In the genomic region with DNA sequence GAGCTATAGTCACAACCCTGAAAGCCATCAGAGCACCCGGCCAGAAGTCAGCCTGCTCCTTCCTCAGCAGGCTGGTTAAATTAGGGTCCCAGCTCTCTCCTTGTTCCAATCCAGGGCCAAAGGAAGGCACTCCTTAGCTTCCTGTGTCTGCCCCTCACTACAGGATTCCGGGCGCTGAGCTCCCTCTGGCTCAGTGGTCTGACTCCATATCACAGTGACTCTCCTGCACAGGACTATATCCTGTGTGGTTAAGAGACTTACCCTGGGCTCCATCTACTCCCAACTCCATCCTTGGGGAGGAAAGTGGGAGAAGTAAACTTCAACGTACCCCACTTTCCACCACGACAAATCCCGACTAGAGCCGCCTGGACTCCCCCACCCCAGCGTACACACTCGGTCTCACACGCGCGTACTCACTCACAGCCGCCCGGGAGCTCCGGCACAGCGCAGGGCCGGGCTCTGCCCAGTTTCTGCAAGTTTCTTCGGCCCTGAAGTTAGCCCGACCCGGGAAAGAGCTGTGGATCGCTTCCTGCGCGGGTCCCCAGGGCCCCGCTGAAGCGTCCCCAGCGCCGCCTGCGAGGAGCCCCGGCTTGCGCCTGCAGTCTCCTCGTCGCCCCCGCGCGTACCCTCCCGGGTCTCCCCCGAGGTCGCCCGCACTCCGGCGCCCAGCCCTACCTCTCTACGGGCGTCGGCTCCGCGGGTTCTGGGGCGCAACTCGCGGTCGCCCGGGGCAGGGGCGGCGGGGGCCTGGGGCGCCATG, we compare ENCODE assay signal across 7 mouse cellular contexts. TPM values are rescaled to one million over a fixed set of nuclear protein-coding genes. Genes with fewer than 3 reads are reported as not detected.
DNase-seq lines count a peak whose midpoint lies in the region; ATAC-seq and TF ChIP-seq lines count a peak whose summit lies in the region.

No protein-coding gene starts in this region.

- peak overlapping the region; percentile 96 for H3K9ac ChIP-seq in forebrain, embryonic 12.5 days
- H3K9ac ChIP-seq in hindbrain, embryonic 12.5 days = peak overlapping the region; percentile 91
- H3K9ac ChIP-seq in liver, embryonic 16.5 days (ENCODE audit: low read depth, low read length) = peak overlapping the region; percentile 53

- DNase-seq in spleen, adult 2 months (ENCODE audit: low read depth in 1 of 2, low spot score in 2 of 2) = no peak
- DNase-seq in spleen, adult 18-20 months = no peak
- peak; percentile 61 for DNase-seq in ovary, postnatal 36 days (ENCODE audit: low spot score)

- H3K27me3 ChIP-seq in spleen, adult 2 months (ENCODE audit: control insufficient read depth, insufficient read depth, low read length) = peaks cover 12% of the 10 kb centered on the region
- no peaks in the 10 kb centered on the region for H3K27me3 ChIP-seq in forebrain, embryonic 12.5 days
- H3K27me3 ChIP-seq in hindbrain, embryonic 12.5 days = no peaks in the 10 kb centered on the region
- H3K27me3 ChIP-seq in liver, embryonic 16.5 days (ENCODE audit: control insufficient read depth, insufficient read depth, low read depth, low read length) = peaks cover 39% of the 10 kb centered on the region

- peaks cover 6% of the 10 kb centered on the region; the same call in 1 of the 2 replicates for H3K4me1 ChIP-seq in spleen, adult 2 months (ENCODE audit: control insufficient read depth, insufficient read depth, insufficient read length)
- peaks cover 56% of the 10 kb centered on the region for H3K4me1 ChIP-seq in bone marrow macrophage, adult 2 months (ENCODE audit: control insufficient read depth, insufficient read depth, low read length)
- peaks cover 58% of the 10 kb centered on the region for H3K4me1 ChIP-seq in forebrain, embryonic 12.5 days
- H3K4me1 ChIP-seq in hindbrain, embryonic 12.5 days = peaks cover 52% of the 10 kb centered on the region
- H3K4me1 ChIP-seq in liver, embryonic 16.5 days (ENCODE audit: control insufficient read depth, low read depth, low read length) = peaks cover under 1% of the 10 kb centered on the region; the same call in 1 of the 2 replicates

- H3K4me3 ChIP-seq in spleen, adult 2 months (ENCODE audit: extremely low read depth, insufficient read depth, insufficient read length) = peak overlapping the region; percentile 45; the same call in 1 of the 2 replicates
- H3K4me3 ChIP-seq in bone marrow macrophage, adult 2 months (ENCODE audit: insufficient read depth, low read length) = peak overlapping the region; percentile 69
- peak overlapping the region; percentile 91 for H3K4me3 ChIP-seq in forebrain, embryonic 12.5 days (replicated peaks)
- H3K4me3 ChIP-seq in hindbrain, embryonic 12.5 days = peak overlapping the region; percentile 93
- H3K4me3 ChIP-seq in liver, embryonic 16.5 days (ENCODE audit: low read depth, low read length) = peak overlapping the region; percentile 60

- TF ChIP-seq CTCF in spleen, adult 2 months (IDR thresholded peaks at IDR 0.05; ENCODE audit: extremely low read depth, insufficient read depth, insufficient read length, insufficient replicate concordance) = no peak
- no peak for TF ChIP-seq CTCF in bone marrow macrophage, adult 2 months (IDR thresholded peaks at IDR 0.05; ENCODE audit: low read depth, low read length)

- peak; percentile 70 for ATAC-seq in forebrain, embryonic 12.5 days (ENCODE audit: low FRiP score)
- peak; percentile 74 for ATAC-seq in hindbrain, embryonic 12.5 days (ENCODE audit: low FRiP score)
- no peak; the same call in 1 of the 2 replicates for ATAC-seq in liver, embryonic 16.5 days (ENCODE audit: low read depth)

- no peaks in the 10 kb centered on the region for H3K9me3 ChIP-seq in forebrain, embryonic 12.5 days
- H3K9me3 ChIP-seq in hindbrain, embryonic 12.5 days (replicated peaks) = no peaks in the 10 kb centered on the region
- H3K9me3 ChIP-seq in liver, embryonic 16.5 days (replicated peaks; ENCODE audit: control insufficient read depth, low read length) = no peaks in the 10 kb centered on the region

- TF ChIP-seq POLR2A in spleen, adult 2 months (IDR thresholded peaks at IDR 0.05; ENCODE audit: low read depth, low read length) = no peak
- TF ChIP-seq POLR2A in bone marrow macrophage, adult 2 months (IDR thresholded peaks at IDR 0.05; ENCODE audit: borderline replicate concordance, low read depth, low read length) = no peak

- peak overlapping the region; percentile 14; the same call in 1 of the 2 replicates for H3K27ac ChIP-seq in spleen, adult 2 months (ENCODE audit: insufficient read depth, low read length)
- H3K27ac ChIP-seq in bone marrow macrophage, adult 2 months (ENCODE audit: insufficient read depth, low read depth, low read length) = no peak overlapping the region
- peak overlapping the region; percentile 95 for H3K27ac ChIP-seq in forebrain, embryonic 12.5 days
- peak overlapping the region; percentile 96 for H3K27ac ChIP-seq in hindbrain, embryonic 12.5 days
- H3K27ac ChIP-seq in liver, embryonic 16.5 days (ENCODE audit: low read length) = peak overlapping the region; percentile 9; the same call in 1 of the 2 replicates

- H3K4me2 ChIP-seq in forebrain, embryonic 12.5 days = peak overlapping the region; percentile 69
- H3K4me2 ChIP-seq in hindbrain, embryonic 12.5 days (replicated peaks) = peak overlapping the region; percentile 73
- peak overlapping the region; percentile 67 for H3K4me2 ChIP-seq in liver, embryonic 16.5 days (ENCODE audit: low read depth, low read length)

- WGBS in spleen, adult 2 months = 2% methylated on average over 51 of the region's 54 CpGs
- under 1% methylated on average over 33 of the region's 54 CpGs for WGBS in forebrain, embryonic 12.5 days
- WGBS in hindbrain, embryonic 12.5 days = under 1% methylated on average over 53 of the region's 54 CpGs
- whole genome bisulfite sequencing in liver, embryonic 16.5 days (ENCODE audit: insufficient replicate concordance) = under 1% methylated on average over 54 of the region's 54 CpGs

- no peaks in the 10 kb centered on the region for H3K36me3 ChIP-seq in spleen, adult 2 months (ENCODE audit: control insufficient read depth, insufficient read depth, low read length)
- H3K36me3 ChIP-seq in forebrain, embryonic 12.5 days (replicated peaks) = peaks cover 6% of the 10 kb centered on the region
- H3K36me3 ChIP-seq in hindbrain, embryonic 12.5 days = peaks cover 7% of the 10 kb centered on the region
- H3K36me3 ChIP-seq in liver, embryonic 16.5 days (ENCODE audit: control insufficient read depth, insufficient read depth) = no peaks in the 10 kb centered on the region

RNA-seq across cellular contexts. Expression of a gene that starts 0.6 kb away (rescaled TPM):
- 7.3 and 9.2 TPM in 2 replicates for polyA plus RNA-seq in spleen, adult 2 months (2012; rRNA removed)
- polyA plus RNA-seq in bone marrow macrophage, adult 2 months (2012; ENCODE audit: insufficient read depth, insufficient read length, missing spikeins) = 4.3 and 5.0 TPM in 2 replicates
- 37.6 and 39.3 TPM in 2 replicates for polyA plus RNA-seq in forebrain, embryonic 12.5 days (2016; fragmentation: Nextera tagmentation; extraction: Ambion mirVana)
- 49.0 TPM in 2 replicates for polyA plus RNA-seq in hindbrain, embryonic 12.5 days (2016; fragmentation: Nextera tagmentation; extraction: Ambion mirVana)
- 0.96 and 1.1 TPM in 2 replicates for polyA plus RNA-seq in liver, embryonic 16.5 days (2015; fragmentation: Nextera tagmentation; extraction: Ambion mirVana)

RNA-seq across cellular contexts. Expression of a gene that starts 16.6 kb away (rescaled TPM):
- 8.6 and 14.1 TPM in 2 replicates for polyA plus RNA-seq in spleen, adult 2 months (2012; rRNA removed)
- polyA plus RNA-seq in bone marrow macrophage, adult 2 months (2012; ENCODE audit: insufficient read depth, insufficient read length, missing spikeins) = 17.1 and 21.2 TPM in 2 replicates
- polyA plus RNA-seq in forebrain, embryonic 12.5 days (2016; fragmentation: Nextera tagmentation; extraction: Ambion mirVana) = 36.6 and 37.0 TPM in 2 replicates
- polyA plus RNA-seq in hindbrain, embryonic 12.5 days (2016; fragmentation: Nextera tagmentation; extraction: Ambion mirVana) = 39.5 and 40.4 TPM in 2 replicates
- 10.7 and 11.9 TPM in 2 replicates for polyA plus RNA-seq in liver, embryonic 16.5 days (2015; fragmentation: Nextera tagmentation; extraction: Ambion mirVana)

RNA-seq across cellular contexts. Expression of a gene that starts 28.5 kb away (rescaled TPM):
- 0.79 TPM in 1 of 2 replicates, not detected in the other for polyA plus RNA-seq in spleen, adult 2 months (2012; rRNA removed)
- not detected in 2 replicates for polyA plus RNA-seq in bone marrow macrophage, adult 2 months (2012; ENCODE audit: insufficient read depth, insufficient read length, missing spikeins)
- 0.87 and 1.7 TPM in 2 replicates for polyA plus RNA-seq in forebrain, embryonic 12.5 days (2016; fragmentation: Nextera tagmentation; extraction: Ambion mirVana)
- 0.65 TPM in 1 of 2 replicates, not detected in the other for polyA plus RNA-seq in hindbrain, embryonic 12.5 days (2016; fragmentation: Nextera tagmentation; extraction: Ambion mirVana)
- 1.4 TPM in 2 replicates for polyA plus RNA-seq in liver, embryonic 16.5 days (2015; fragmentation: Nextera tagmentation; extraction: Ambion mirVana)

RNA-seq across cellular contexts. Expression of a gene that starts 35.3 kb away (rescaled TPM):
- 71.2 and 124 TPM in 2 replicates for polyA plus RNA-seq in spleen, adult 2 months (2012; rRNA removed)
- 68.1 and 70.5 TPM in 2 replicates for polyA plus RNA-seq in bone marrow macrophage, adult 2 months (2012; ENCODE audit: insufficient read depth, insufficient read length, missing spikeins)
- 241 and 242 TPM in 2 replicates for polyA plus RNA-seq in forebrain, embryonic 12.5 days (2016; fragmentation: Nextera tagmentation; extraction: Ambion mirVana)
- 255 and 307 TPM in 2 replicates for polyA plus RNA-seq in hindbrain, embryonic 12.5 days (2016; fragmentation: Nextera tagmentation; extraction: Ambion mirVana)
- 195 and 209 TPM in 2 replicates for polyA plus RNA-seq in liver, embryonic 16.5 days (2015; fragmentation: Nextera tagmentation; extraction: Ambion mirVana)
